Mouse (Mus musculus) brown adipose tissue, adult 24 weeks (tissue): Measurements from ENCODE around the gene Vmn2r17. TPM values are rescaled to one million over a fixed set of nuclear protein-coding genes. Genes with fewer than 3 reads are reported as not detected.

Experiments
- H3K27ac ChIP-seq: fragments of 200-500 bp; replicated peaks from 2 replicates; pipeline ENCODE4 v1.5.1; 2012; ENCODE audit warnings: low read depth, mild to moderate bottlenecking, low read length
- H3K4me1 ChIP-seq: fragments of 200-500 bp; 2 replicates; pipeline ENCODE4 v1.6.1; 2012; ENCODE audit warnings: low read length, mixed read lengths; ENCODE audit not compliant: control insufficient read depth, insufficient read depth, insufficient read length
- H3K4me3 ChIP-seq: fragments of 200-500 bp; 2 replicates; pipeline ENCODE4 v1.5.1; 2012; ENCODE audit warnings: low read depth, mild to moderate bottlenecking, low read length, moderate library complexity; ENCODE audit not compliant: insufficient read depth
- polyA plus RNA-seq: library from polyadenylated mRNA; stranded (reverse); fragments of >200 nt; gene quantifications from 2 replicates; pipeline ENCODE4 v1.2.4, GENCODE M21; 2012; ENCODE audit not compliant: missing spikeins, insufficient read depth, insufficient read length

Gene Vmn2r17
- not detected in 2 replicates for polyA plus RNA-seq

DNA sequence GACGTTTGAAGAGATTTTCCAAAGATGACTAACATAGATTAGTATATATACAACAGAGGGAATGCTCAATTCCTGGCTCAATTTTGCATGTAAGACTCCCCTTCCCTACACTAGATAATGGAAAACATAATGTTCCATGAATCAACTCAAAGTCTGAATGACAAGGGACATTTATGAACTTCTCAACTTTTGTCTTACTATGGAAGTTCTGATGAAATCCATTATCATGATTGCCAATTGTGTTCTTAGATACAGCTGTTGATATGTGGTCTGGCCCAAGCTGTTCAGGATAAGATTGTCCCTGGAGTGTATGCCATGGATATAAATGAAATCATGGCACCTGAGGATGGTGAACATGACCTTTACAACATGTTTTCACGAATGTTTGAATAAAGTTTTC, at the start of gene Vmn2r17:
Gene Vmn2r17, plus strand, starts transcription at position 301 of the 400 bp plus-strand sequence.
- H3K27ac ChIP-seq = no peak within 1 kb of the TSS
- H3K4me3 ChIP-seq = no peak within 1 kb of the TSS
- H3K4me1 ChIP-seq = no peaks in the 10 kb centered on the region

DNA sequence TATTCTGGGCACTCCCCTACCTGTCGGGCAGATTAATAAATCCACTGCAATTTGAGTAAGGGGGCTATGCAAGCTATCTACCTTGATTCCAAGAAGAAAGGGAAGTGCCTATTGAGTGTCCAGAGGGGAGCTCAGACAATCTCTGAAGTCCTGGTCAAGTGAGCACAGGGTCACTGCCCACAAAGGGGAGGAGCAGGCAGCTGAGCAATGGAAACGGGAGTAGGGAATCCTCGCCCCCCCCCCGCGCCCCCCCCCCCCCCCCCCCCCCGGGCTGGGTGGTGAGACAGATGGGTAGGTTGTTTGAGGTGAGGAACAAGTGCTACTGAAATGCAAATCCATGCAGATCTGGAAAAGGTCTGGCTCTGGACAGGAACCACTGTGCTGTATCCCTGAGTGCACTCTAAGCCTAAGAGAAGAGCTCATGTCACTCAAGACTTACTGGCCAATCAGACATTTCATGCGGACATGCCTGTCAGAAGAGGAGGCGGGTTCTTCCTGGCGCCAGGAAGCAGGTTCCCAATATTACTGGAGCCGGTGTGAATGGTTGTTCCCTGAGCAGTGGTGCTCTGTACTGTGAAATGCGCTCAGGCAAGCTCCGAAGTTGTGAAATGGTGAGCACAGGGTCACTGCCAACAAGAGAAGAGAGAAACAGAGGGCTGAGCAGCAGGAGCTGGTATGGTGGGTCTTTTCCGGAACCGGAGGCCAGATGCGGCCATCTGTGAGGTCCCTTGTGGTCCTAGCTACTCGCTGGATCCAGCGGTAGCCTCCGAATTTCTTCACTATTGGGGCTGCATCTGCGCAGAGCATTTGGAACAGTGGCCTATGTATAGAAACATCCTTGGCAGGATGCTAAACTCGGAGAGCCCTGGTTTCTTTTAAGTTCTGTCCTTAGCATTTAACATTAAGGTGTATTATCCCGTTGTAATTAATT, 47.4 kb downstream of the Vmn2r17 start:
- no peak overlapping the region for H3K27ac ChIP-seq
- H3K4me1 ChIP-seq = no peaks in the 10 kb centered on the region
- H3K4me3 ChIP-seq = no peak overlapping the region

DNA sequence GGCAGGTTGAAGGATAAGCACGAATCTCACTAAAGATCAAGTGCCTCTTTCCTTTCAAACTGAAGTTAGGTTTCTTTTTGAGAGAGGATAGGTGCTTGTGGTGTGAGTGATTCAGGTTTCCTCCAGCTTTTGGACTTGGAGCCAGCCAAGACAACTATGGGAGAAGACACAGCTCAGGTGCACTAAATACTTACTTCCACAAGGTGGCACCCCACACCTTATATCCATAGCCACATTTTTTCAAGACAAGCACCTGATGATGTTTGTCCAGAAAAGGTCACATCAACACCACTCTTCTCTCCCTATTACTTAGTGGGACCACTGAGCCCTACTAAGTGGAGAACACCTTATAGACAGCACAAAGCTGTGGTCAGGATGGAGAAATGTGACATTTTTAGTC, 87.2 kb downstream of the Vmn2r17 start:
- H3K4me3 ChIP-seq = no peak overlapping the region
- no peak overlapping the region for H3K27ac ChIP-seq
- no peaks in the 10 kb centered on the region for H3K4me1 ChIP-seq

Other genes starting within 250 kb of the Vmn2r17 start
- gene Vmn2r13, start 227.5 kb upstream of the Vmn2r17 start, polyA plus RNA-seq = not detected in 2 replicates
- not detected in 2 replicates for gene Vmn2r14, start 195.0 kb upstream of the Vmn2r17 start, polyA plus RNA-seq
- not detected in 2 replicates for gene Vmn2r15, start 122.0 kb upstream of the Vmn2r17 start, polyA plus RNA-seq
- not detected in 2 replicates for gene Vmn2r16, start 89.5 kb upstream of the Vmn2r17 start, polyA plus RNA-seq
- 3.1 and 3.4 TPM in 2 replicates for gene Crlf2, start 139.3 kb downstream of the Vmn2r17 start, polyA plus RNA-seq